Mouse (Mus musculus) megakaryocyte, adult 5-6 weeks (primary cell): Measurements from ENCODE around the gene Grin1. TPM values are rescaled to one million over a fixed set of nuclear protein-coding genes. Genes with fewer than 3 reads are reported as not detected.

Experiments
- ATAC-seq: 2 replicates; pipeline ENCODE4 v1.8.0; 2016; ENCODE audit warnings: mild to moderate bottlenecking, inconsistent platforms; ENCODE audit not compliant: poor library complexity, severe bottlenecking
- total RNA-seq, 2 experiments: library from RNA; stranded (forward) in 1 of 2; stranded (reverse) in 1 of 2; fragments of 153-499, 151-499 nt in 1 of 2; fragments of 221-1000, 200-1000 nt in 1 of 2; gene quantifications; 2 replicates each; pipeline versions ENCODE4 v1.2.3 to v1.2.4; 2015 to 2017

Grin1 gene
- total RNA-seq, 2 experiments from 2014 or later, result not detected

DNA sequence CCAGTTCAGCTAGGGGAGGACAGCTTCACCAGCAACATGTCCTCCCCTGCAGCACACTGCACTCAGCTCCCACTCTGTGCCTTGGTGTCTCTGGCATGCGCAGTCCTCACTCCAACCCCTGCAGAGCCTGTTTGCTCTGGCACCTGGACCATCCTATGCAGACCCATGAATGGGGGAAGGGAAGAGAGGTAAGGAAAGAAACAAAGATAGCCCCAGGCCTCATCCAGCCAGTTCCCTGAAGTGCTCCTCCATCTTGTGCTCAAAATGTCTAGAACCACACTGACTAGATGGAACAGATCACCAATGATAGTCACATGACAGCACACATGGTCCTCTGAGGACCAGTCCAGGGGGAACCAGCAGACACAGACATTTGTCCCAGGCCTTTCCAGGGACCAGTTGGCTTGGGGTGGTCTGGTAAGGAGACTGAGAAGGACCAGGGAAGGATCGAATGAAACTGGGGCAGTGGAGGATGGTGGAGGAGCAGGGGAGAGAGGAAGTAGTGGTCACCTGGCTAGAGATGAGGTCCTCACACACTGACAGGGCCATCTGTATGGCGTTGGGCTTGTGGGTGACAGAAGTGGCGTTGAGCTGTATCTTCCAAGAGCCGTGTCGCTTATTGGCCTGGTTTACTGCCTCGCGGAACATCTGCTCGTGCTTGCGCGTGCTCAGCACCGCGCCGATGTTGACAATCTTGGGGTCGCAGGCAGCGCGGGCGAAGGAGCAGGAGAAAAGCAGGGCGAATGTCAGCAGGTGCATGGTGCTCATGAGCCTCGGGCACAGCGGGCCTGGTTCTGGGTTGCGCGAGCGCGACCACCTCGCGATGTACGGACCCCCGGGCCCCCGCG, 644 bp downstream of the Grin1 start:
- ATAC-seq, result no peak

DNA sequence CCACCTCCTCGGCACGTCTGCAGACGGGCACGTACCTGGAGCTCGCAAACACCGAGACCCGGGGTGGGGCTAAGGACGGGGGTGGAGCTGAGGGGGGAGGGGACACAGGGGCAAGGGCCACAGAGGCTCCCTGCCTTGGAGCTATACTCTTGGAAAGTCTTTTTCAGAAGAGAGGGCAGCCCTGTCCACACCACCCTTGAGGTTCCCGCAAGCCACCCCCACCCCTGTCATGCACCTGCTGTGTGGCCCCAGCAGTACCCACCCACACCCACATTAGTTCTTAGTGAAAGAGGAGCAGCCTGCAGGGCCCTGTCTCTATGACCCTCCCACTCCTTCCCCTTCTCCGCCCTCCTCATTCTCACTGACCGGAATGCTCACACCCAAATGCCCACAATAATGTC, 7.5 kb downstream of the Grin1 start:
- ATAC-seq, result no peak

- ATAC-seq, result no peak
Measured at GRCm38 (mm10) chr2:25310969-25311368, 8.0 kb downstream of the Grin1 start.

DNA sequence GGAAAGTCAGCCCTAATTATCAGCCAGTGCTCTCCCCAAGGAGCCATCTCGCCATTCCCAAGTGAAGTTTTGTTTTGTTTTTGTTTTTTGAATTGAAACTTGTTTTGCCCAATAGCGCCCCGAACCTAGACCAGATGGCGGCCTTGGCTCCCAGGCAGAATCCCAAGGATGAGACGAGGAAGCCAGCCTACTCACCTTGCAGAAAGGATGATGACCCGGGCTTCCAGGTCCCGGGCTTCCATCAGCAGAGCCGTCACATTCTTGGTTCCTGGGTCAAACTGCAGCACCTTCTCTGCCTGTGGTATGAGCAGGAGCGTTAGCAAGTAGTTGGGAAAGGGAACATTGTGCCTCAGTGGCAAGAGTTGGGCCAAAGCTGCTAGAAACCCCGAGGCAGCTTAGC, 8.8 kb downstream of the Grin1 start:
- no peak for ATAC-seq

DNA sequence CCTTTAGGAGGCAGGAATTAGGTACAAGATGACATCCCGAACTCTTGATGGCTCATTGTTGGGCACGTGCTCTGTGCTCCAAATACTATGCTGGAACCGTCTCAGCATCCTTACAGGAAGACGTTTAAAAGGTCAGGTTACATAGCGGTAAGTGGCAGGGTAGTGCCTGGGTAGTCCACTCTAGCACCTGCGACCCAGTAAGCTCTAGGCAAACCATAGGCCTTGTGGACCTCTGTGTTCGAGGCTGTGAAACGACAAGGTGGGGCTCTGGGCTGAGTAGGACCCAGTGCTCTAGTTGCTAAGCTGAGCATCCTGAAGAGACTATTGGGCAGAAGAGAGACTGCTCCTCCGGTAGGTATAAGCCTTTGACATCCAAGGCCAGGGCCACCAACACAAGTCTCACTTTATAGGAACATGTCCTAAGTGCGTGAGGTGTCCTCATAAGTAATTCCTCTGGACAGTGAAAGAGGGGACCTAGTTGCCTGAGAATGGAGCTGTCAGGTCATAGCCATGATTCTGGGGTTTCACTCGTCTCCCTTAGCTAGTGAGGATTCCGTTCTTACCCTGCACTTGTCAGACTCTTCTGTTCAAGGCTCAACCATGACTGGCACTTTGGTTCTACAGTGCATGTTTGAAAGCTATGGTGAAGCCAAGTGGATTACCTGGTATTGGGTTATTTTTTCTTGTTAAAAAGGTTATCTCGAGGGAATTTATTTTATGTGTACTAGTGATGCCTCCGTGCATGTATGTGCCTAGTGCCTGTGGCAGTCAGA, 13.2 kb downstream of the Grin1 start:
- ATAC-seq, result no peak

GRCm38 (mm10) chr2:25304657-25305541, 14.1 kb downstream of the Grin1 start:
- peak; percentile 72 for ATAC-seq

GRCm38 (mm10) chr2:25303931-25304656, 14.9 kb downstream of the Grin1 start:
- no peak for ATAC-seq

- no peak for ATAC-seq
Measured at GRCm38 (mm10) chr2:25303452-25303851, 15.5 kb downstream of the Grin1 start.

DNA sequence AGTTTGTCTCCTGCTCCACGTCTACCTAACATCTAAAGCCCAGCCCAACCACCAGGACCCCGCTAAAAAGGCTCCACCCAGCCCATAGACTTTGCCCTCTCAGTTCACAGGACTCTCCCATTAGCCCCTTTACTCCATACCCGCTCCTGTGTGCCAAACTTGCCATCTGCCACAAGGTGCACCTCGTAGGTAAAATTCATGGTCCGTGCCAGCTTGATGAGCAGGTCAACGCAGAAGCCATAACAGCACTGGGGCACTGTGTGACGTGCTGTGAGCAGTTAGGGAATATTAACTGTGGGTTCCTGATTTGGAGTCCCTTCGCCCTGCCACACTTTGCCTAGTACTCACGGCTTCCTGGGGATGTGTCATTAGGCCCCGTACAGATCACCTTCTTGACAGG, 20.9 kb downstream of the Grin1 start:
- ATAC-seq, result no peak

DNA sequence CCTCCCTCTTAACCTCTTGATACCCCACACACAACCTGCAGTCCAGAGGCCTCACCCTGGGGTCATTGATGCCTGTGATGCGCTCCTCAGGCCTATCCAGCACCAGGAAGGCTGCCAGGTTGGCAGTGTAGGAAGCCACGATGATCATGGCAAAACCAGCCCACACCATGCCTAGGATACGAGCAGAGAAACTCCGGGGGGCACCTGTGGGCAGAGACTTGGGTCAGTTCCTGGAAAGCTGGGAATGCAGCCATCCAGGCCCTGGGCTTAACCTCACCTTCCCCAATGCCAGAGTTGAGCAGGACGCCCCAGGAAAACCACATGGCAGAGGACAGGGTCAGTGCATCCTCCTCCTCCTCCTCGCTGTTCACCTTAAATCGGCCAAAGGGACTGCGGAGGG, 21.9 kb downstream of the Grin1 start:
- ATAC-seq, result no peak

- no peak for ATAC-seq
Measured at GRCm38 (mm10) chr2:25293706-25294105, 25.3 kb downstream of the Grin1 start.

- peak; percentile 82 for ATAC-seq
Measured at GRCm38 (mm10) chr2:25292856-25293255, 26.1 kb downstream of the Grin1 start.

- ATAC-seq, result no peak
Measured at GRCm38 (mm10) chr2:25292054-25292544, 26.9 kb downstream of the Grin1 start.

GRCm38 (mm10) chr2:25291184-25292053, 27.6 kb downstream of the Grin1 start:
- no peak for ATAC-seq

DNA sequence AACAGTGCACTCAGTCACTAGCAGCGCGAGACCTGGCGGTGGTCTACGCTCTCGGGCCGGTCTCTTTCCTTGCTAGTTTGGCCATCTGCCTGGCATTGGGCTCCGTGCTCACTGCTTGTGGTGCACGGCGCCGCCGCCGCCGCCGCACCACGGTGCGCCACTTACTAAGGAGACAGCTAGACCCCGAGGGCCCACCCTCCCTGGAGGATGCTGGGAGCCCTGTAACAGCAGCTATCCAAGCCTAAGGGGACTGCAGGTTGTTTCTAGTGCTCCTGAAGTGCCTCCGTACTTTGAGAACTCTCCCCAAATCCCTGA, 28.2 kb downstream of the Grin1 start:
- no peak for ATAC-seq

- no peak for ATAC-seq
Measured at GRCm38 (mm10) chr2:25290101-25290815, 28.7 kb downstream of the Grin1 start.

- ATAC-seq, result no peak
Measured at GRCm38 (mm10) chr2:25289651-25290050, 29.3 kb downstream of the Grin1 start, which contains the start of gene Lrrc26. Lrrc26 (plus strand) TSS chr2:25289915.

DNA sequence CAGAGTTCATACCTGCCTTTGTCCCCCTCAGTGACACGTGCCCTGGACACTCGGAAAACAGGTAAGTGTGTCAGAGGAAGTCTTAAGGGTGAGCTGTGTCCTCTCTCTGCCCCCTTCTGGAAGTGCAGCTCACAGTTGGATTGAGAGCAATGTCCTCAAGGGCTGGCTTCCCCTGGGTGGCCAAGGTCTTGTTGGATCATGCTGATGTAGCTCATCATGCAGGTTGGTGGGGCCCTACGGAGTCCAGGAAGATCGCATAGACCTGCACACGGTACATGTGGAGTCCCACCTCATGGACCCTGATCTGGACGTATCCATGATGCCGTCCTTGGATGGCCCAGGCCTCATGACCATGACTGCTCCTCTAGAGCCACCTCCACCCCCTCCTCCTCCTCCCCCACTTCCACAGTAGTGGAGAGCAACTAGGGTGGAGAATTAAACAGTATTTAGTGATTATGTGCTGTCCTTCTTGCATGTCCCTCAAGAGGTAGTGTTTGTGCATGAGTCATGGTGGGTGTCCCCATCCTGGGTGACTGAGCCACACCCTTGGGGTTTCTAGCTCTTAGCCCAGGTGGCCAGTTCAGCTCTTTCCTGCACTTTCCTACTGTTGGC, 30.1 kb downstream of the Grin1 start:
- no peak for ATAC-seq
